Comparison of ENCODE assay signal across 10 mouse cellular contexts in genomic region chr5:100091263-100091594, GRCm38 (mm10). TPM values are rescaled to one million over a fixed set of nuclear protein-coding genes. Genes with fewer than 3 reads are reported as not detected.
DNase-seq lines count a peak whose midpoint lies in the region; ATAC-seq and TF ChIP-seq lines count a peak whose summit lies in the region.
"Had no signal": no experiment of that assay in that cellular context is flagged by ENCODE, and none has a peak within 500 bp of the region (broad histone marks: within the 10 kb centered on the region; RNA-seq: fewer than 3 reads in every experiment).

No protein-coding gene starts in this region.

- no peak for ATAC-seq in heart, embryonic 12.5 days (ENCODE audit: insufficient number of reproducible peaks, low FRiP score)
- no peak for ATAC-seq in stomach, embryonic 14.5 days (ENCODE audit: insufficient number of reproducible peaks, insufficient read depth, low FRiP score, low read depth)
- ATAC-seq in stomach, postnatal 0 days (ENCODE audit: low FRiP score, low TSS enrichment), result no peak
- ATAC-seq in limb, embryonic 13.5 days (ENCODE audit: low FRiP score, low read depth), result no peak; the same call in 1 of the 2 replicates

- H3K27ac ChIP-seq in heart, embryonic 12.5 days (ENCODE audit: poor library complexity, severe bottlenecking), result no peak overlapping the region
- H3K27ac ChIP-seq in stomach, embryonic 14.5 days (ENCODE audit: low read length), result no peak overlapping the region
- H3K27ac ChIP-seq in stomach, postnatal 0 days (replicated peaks), result no peak overlapping the region
- H3K27ac ChIP-seq in limb, embryonic 13.5 days, result no peak overlapping the region; the same call in 1 of the 2 replicates

- peaks cover 12% of the 10 kb centered on the region; the same call in 1 of the 2 replicates for H3K27me3 ChIP-seq in heart, embryonic 12.5 days (replicated peaks)
- no peaks in the 10 kb centered on the region for H3K27me3 ChIP-seq in stomach, embryonic 14.5 days (ENCODE audit: control insufficient read depth, insufficient read depth, low read length)
- H3K27me3 ChIP-seq in stomach, postnatal 0 days (ENCODE audit: control insufficient read depth, insufficient read depth, low read length), result no peaks in the 10 kb centered on the region
- peaks cover 7% of the 10 kb centered on the region; the same call in 1 of the 2 replicates for H3K27me3 ChIP-seq in limb, embryonic 13.5 days

- 0 out of 2 replicates have a peak, but pooled peaks cover 3% of the 10 kb centered on the region for H3K9me3 ChIP-seq in heart, embryonic 12.5 days (replicated peaks)
- H3K9me3 ChIP-seq in stomach, embryonic 14.5 days (ENCODE audit: control insufficient read depth, low read depth, low read length), result no peaks in the 10 kb centered on the region
- H3K9me3 ChIP-seq in stomach, postnatal 0 days (ENCODE audit: control insufficient read depth, low read length), result no peaks in the 10 kb centered on the region
- H3K9me3 ChIP-seq in limb, embryonic 13.5 days, result 0 out of 2 replicates have a peak, but pooled peaks cover 5% of the 10 kb centered on the region

- no peaks in the 10 kb centered on the region for H3K36me3 ChIP-seq in heart, embryonic 12.5 days
- no peaks in the 10 kb centered on the region for H3K36me3 ChIP-seq in stomach, embryonic 14.5 days (ENCODE audit: control insufficient read depth, insufficient read depth, low read length)
- no peaks in the 10 kb centered on the region for H3K36me3 ChIP-seq in stomach, postnatal 0 days (ENCODE audit: control insufficient read depth, insufficient read depth, low read length)
- no peaks in the 10 kb centered on the region for H3K36me3 ChIP-seq in limb, embryonic 13.5 days

- TF ChIP-seq CTCF in stomach, postnatal 0 days (IDR thresholded peaks at IDR 0.05; ENCODE audit: low read depth), result no peak

- peaks cover 13% of the 10 kb centered on the region for H3K4me1 ChIP-seq in heart, embryonic 12.5 days (replicated peaks)
- peaks cover 12% of the 10 kb centered on the region; the same call in 1 of the 2 replicates for H3K4me1 ChIP-seq in stomach, embryonic 14.5 days (ENCODE audit: control insufficient read depth, insufficient read depth, low read length)
- no peaks in the 10 kb centered on the region for H3K4me1 ChIP-seq in stomach, postnatal 0 days (replicated peaks; ENCODE audit: control insufficient read depth, insufficient read depth)
- H3K4me1 ChIP-seq in limb, embryonic 13.5 days, result peaks cover 22% of the 10 kb centered on the region

- TF ChIP-seq EP300 in stomach, postnatal 0 days (optimal IDR thresholded peaks at IDR 0.05), result no peak

- no peak overlapping the region for H3K4me3 ChIP-seq in heart, embryonic 12.5 days
- no peak overlapping the region for H3K4me3 ChIP-seq in stomach, embryonic 14.5 days (ENCODE audit: low read depth, low read length)
- no peak overlapping the region for H3K4me3 ChIP-seq in stomach, postnatal 0 days (ENCODE audit: low read depth, low read length)
- H3K4me3 ChIP-seq in limb, embryonic 13.5 days, result peak overlapping the region; percentile 13
- H3K4me3 ChIP-seq: erythroblast, embryonic 14.5 days had no signal

- DNase-seq in heart, adult 11 months, result no peak
- DNase-seq in stomach, postnatal 0 days (ENCODE audit: low spot score), result no peak
- no peak for DNase-seq in ovary, postnatal 10 days (ENCODE audit: low spot score)
- DNase-seq in retina, embryonic 14.5 days (ENCODE audit: low spot score), result no peak
- DNase-seq in urinary bladder, postnatal 36 days (ENCODE audit: low spot score in 2 of 2), result no peak
- DNase-seq: right cerebral cortex, adult 18-20 months had no signal

- H3K4me2 ChIP-seq in heart, embryonic 12.5 days, result peak overlapping the region; percentile 46
- H3K4me2 ChIP-seq in stomach, embryonic 14.5 days (replicated peaks; ENCODE audit: low read depth, low read length), result peak overlapping the region; percentile 17; the same call in 1 of the 2 replicates
- H3K4me2 ChIP-seq in stomach, postnatal 0 days (replicated peaks; ENCODE audit: low read depth), result no peak overlapping the region
- peak overlapping the region; percentile 57 for H3K4me2 ChIP-seq in limb, embryonic 13.5 days (replicated peaks)

- 51% methylated on average over 10 of the region's 10 CpGs for whole genome bisulfite sequencing in heart, embryonic 12.5 days
- WGBS in stomach, embryonic 14.5 days, result 38% methylated on average over 10 of the region's 10 CpGs
- whole genome bisulfite sequencing in stomach, postnatal 0 days, result 39% methylated on average over 10 of the region's 10 CpGs
- WGBS in limb, embryonic 13.5 days, result 24% methylated on average over 10 of the region's 10 CpGs

- H3K9ac ChIP-seq in heart, embryonic 12.5 days, result no peak overlapping the region
- no peak overlapping the region for H3K9ac ChIP-seq in stomach, embryonic 14.5 days (replicated peaks; ENCODE audit: low read depth, low read length)
- H3K9ac ChIP-seq in stomach, postnatal 0 days (ENCODE audit: low read length), result no peak overlapping the region
- no peak overlapping the region for H3K9ac ChIP-seq in limb, embryonic 13.5 days

RNA-seq across cellular contexts. Expression of gene Enoph1, which starts 51.4 kb away (rescaled TPM):
- 26.0 and 26.9 TPM in 2 replicates for polyA plus RNA-seq in heart, embryonic 12.5 days (2016; fragmentation: Nextera tagmentation; extraction: Ambion mirVana)
- 39.4 and 45.4 TPM in 2 replicates for polyA plus RNA-seq in stomach, embryonic 14.5 days (2014; fragmentation: Nextera tagmentation; extraction: Ambion mirVana)
- polyA plus RNA-seq in stomach, postnatal 0 days (2015; fragmentation: Nextera tagmentation; extraction: Ambion mirVana), result 23.4 and 23.5 TPM in 2 replicates
- 49.0 and 49.8 TPM in 2 replicates for polyA plus RNA-seq in limb, embryonic 13.5 days (2015; fragmentation: Nextera tagmentation; extraction: Ambion mirVana)

RNA-seq across cellular contexts. Expression of gene Hnrnpdl, which starts 51.8 kb away (rescaled TPM):
- polyA plus RNA-seq in heart, embryonic 12.5 days (2016; fragmentation: Nextera tagmentation; extraction: Ambion mirVana), result 112 and 117 TPM in 2 replicates
- polyA plus RNA-seq in stomach, embryonic 14.5 days (2014; fragmentation: Nextera tagmentation; extraction: Ambion mirVana), result 200 and 207 TPM in 2 replicates
- polyA plus RNA-seq in stomach, postnatal 0 days (2015; fragmentation: Nextera tagmentation; extraction: Ambion mirVana), result 58.8 and 58.9 TPM in 2 replicates
- polyA plus RNA-seq in limb, embryonic 13.5 days (2015; fragmentation: Nextera tagmentation; extraction: Ambion mirVana), result 218 and 231 TPM in 2 replicates
